Mouse (Mus musculus): ENCODE data around the gene Galns. TPM values are rescaled to one million over a fixed set of nuclear protein-coding genes. Genes with fewer than 3 reads are reported as not detected.

The Galns gene
- polyA plus RNA-seq (2014; fragmentation: Illumina TruSeq; extraction: RNeasy Lipid Tissue Mini Kit (QIAGEN cat#74804); ENCODE audit: low read depth, low replicate concordance) = 16.0 TPM

GRCm38 (mm10) chr8:122611295-122612133 lies at the start of gene Galns, which contains the start of gene Trappc2l:
Gene Galns (minus strand): TSS chr8:122611463.
Gene Trappc2l (plus strand): TSS chr8:122611640.

DNA sequence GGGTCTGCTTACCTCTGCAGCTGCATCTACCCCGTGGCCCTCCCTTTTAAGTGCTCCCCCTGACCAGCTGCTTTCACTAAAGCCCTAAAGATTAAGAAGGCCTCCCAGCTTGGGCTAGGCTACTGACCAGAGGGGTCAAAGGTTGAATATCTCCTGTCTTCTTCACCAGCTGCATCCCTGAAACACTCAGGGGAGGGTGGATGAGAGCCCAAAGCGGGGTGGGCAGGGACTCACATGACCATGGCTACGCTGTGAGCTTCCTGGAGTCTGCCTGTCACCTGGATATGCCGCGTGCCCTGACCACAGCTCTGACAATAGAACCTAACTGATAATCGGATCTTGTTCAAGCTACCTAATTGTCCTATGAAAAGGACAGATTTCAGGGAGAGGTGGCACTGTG lies 11.5 kb upstream of the Galns start, which contains the start of gene Pabpn1l:
Gene Pabpn1l (minus strand): TSS at position 13 of the 400 bp plus-strand sequence.

DNA sequence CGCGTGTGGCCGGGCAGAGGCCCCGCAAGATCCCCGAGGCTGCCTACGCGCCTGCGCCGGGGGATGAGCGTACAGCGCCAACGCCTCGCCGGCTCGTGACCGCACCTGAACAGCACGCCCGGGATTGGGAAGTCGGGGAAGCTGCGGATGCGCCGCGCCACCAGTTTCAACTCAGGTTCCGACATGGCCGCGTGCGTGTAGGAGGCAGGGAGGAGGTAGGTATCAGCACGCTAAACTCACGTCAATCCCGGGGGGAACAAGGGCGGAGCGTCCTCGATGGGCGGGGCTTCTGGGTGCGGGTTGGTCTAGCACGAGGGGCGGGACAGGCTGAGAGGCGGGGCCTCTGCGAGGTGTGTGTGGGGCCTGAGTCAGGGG lies 34.6 kb downstream of the Galns start, which contains the start of gene Aprt:
Gene Aprt (minus strand): TSS at position 262 of the 375 bp plus-strand sequence.

DNA sequence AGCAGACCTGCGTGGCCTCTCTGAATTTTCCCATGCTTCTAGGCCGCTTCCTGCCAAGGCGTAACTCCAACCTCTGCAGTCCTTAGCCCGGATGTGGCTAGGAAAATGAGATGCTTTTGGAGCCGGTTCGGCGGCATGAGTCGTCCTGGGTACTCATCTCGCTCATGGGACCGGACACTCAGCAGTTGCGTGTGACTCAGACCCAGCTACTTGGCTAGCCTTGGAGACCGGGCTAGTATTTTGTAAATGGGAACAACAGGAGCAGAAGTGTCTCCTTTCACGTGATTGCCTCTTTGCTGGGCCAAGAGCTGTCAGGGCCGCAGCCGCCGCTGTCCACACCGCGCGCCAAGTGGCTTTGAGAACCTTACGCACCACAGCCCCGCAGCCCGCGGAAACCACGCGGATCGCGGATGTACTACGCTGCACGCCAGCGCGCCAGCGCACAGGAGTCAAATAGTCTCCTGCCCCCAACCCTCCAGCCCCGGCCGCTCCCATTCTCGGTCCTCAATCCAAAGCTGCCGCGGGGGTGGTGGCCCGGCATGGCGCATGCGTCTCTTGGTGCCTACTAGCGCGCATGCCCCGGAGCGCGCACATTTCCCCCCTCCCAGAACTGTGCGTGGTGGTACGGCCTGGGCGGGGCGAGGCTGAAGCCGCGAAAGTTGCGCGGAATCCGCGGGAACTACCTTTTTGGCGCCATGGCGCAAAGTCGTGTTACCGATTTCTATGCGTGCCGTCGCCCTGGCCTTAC lies 43.7 kb downstream of the Galns start, which contains the start of gene Cdt1:
Gene Cdt1 (plus strand): TSS at position 655 of the 748 bp plus-strand sequence.

DNA sequence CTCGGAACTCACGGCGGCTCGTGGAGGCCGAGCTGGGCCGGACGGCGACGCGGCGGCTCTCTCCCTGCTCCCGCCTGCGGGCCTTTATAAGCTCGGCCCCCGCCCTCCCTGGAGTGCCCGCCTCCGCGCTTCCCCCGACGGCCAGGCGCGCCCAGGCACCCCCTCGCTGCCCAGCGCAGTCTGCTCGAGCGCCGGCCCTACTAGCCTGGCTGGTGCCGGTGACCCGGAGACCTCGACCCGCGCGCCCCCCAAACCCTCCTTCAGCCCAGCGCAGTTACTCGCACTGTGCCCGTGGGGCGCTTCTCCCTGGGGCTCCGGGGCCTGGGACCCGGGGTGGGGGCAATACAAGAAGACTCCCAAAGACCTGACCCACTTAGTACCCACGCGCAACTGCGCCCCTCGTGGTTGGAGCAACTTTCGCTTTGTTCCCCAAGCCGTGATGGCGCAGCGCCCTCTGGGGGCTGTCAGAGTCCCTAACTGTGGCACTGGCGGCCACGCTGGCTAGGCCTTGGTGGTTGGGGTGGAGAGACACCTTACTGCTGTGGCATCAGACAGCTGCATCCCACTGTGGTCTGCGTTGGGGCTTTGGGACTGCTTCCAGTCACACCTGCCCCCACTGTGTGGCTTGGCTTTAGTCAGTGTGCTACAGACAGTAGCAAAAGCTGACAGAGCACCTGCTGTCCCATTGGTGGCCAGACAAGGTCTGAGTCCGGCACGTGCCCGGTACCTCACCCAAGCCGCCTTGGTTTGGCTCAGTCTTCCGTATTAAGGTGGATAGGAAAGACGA lies 59.8 kb downstream of the Galns start, which contains the start of gene Piezo1:
Gene Piezo1 (minus strand): TSS at position 65 of the 787 bp plus-strand sequence.

Other genes with a start within 250 kb of the Galns start
- 28.3 TPM for gene Zc3h18, start 234.9 kb downstream of the Galns start, polyA plus RNA-seq (2014; fragmentation: Illumina TruSeq; extraction: RNeasy Lipid Tissue Mini Kit (QIAGEN cat#74804); ENCODE audit: low read depth, low replicate concordance)
- gene Il17c, start 189.4 kb downstream of the Galns start, polyA plus RNA-seq (2014; fragmentation: Illumina TruSeq; extraction: RNeasy Lipid Tissue Mini Kit (QIAGEN cat#74804); ENCODE audit: low read depth, low replicate concordance) = not detected
- 74.7 TPM for gene Cyba, start 178.5 kb downstream of the Galns start, polyA plus RNA-seq (2014; fragmentation: Illumina TruSeq; extraction: RNeasy Lipid Tissue Mini Kit (QIAGEN cat#74804); ENCODE audit: low read depth, low replicate concordance)
- 18.9 TPM for gene Mvd, start 168.0 kb downstream of the Galns start, polyA plus RNA-seq (2014; fragmentation: Illumina TruSeq; extraction: RNeasy Lipid Tissue Mini Kit (QIAGEN cat#74804); ENCODE audit: low read depth, low replicate concordance)
- gene Snai3, start 150.7 kb downstream of the Galns start, polyA plus RNA-seq (2014; fragmentation: Illumina TruSeq; extraction: RNeasy Lipid Tissue Mini Kit (QIAGEN cat#74804); ENCODE audit: low read depth, low replicate concordance) = 0.99 TPM
- 31.9 TPM for gene Rnf166, start 135.4 kb downstream of the Galns start, polyA plus RNA-seq (2014; fragmentation: Illumina TruSeq; extraction: RNeasy Lipid Tissue Mini Kit (QIAGEN cat#74804); ENCODE audit: low read depth, low replicate concordance)
- gene Ctu2, start 135.3 kb downstream of the Galns start, polyA plus RNA-seq (2014; fragmentation: Illumina TruSeq; extraction: RNeasy Lipid Tissue Mini Kit (QIAGEN cat#74804); ENCODE audit: low read depth, low replicate concordance) = 14.8 TPM
- gene Piezo1, start 60.1 kb downstream of the Galns start, polyA plus RNA-seq (2014; fragmentation: Illumina TruSeq; extraction: RNeasy Lipid Tissue Mini Kit (QIAGEN cat#74804); ENCODE audit: low read depth, low replicate concordance) = 60.3 TPM
- gene Cdt1, start 43.4 kb downstream of the Galns start, polyA plus RNA-seq (2014; fragmentation: Illumina TruSeq; extraction: RNeasy Lipid Tissue Mini Kit (QIAGEN cat#74804); ENCODE audit: low read depth, low replicate concordance) = 2.5 TPM
- gene Aprt, start 34.6 kb downstream of the Galns start, polyA plus RNA-seq (2014; fragmentation: Illumina TruSeq; extraction: RNeasy Lipid Tissue Mini Kit (QIAGEN cat#74804); ENCODE audit: low read depth, low replicate concordance) = 31.6 TPM
- 46.1 TPM for gene Trappc2l, start 177 bp upstream of the Galns start, polyA plus RNA-seq (2014; fragmentation: Illumina TruSeq; extraction: RNeasy Lipid Tissue Mini Kit (QIAGEN cat#74804); ENCODE audit: low read depth, low replicate concordance)
- gene Pabpn1l, start 11.3 kb upstream of the Galns start, polyA plus RNA-seq (2014; fragmentation: Illumina TruSeq; extraction: RNeasy Lipid Tissue Mini Kit (QIAGEN cat#74804); ENCODE audit: low read depth, low replicate concordance) = not detected
- 5.3 TPM for gene Cbfa2t3, start 87.6 kb upstream of the Galns start, polyA plus RNA-seq (2014; fragmentation: Illumina TruSeq; extraction: RNeasy Lipid Tissue Mini Kit (QIAGEN cat#74804); ENCODE audit: low read depth, low replicate concordance)
- 18.7 TPM for gene Acsf3, start 164.0 kb upstream of the Galns start, polyA plus RNA-seq (2014; fragmentation: Illumina TruSeq; extraction: RNeasy Lipid Tissue Mini Kit (QIAGEN cat#74804); ENCODE audit: low read depth, low replicate concordance)
- gene Cdh15, start 236.5 kb upstream of the Galns start, polyA plus RNA-seq (2014; fragmentation: Illumina TruSeq; extraction: RNeasy Lipid Tissue Mini Kit (QIAGEN cat#74804); ENCODE audit: low read depth, low replicate concordance) = not detected